Mouse (Mus musculus) kidney, embryonic 14.5 days (tissue): ENCODE results near the gene Cetn4. TPM values are rescaled to one million over a fixed set of nuclear protein-coding genes. Genes with fewer than 3 reads are reported as not detected.

Experiments
- ATAC-seq: fragments of 200-750 bp; cut with Nextera tagmentation; 2 replicates; pipeline ENCODE4 v1.8.0; 2017; ENCODE audit warnings: moderate number of reproducible peaks, mild to moderate bottlenecking, moderate TSS enrichment, moderate library complexity; ENCODE audit not compliant: low FRiP score, low TSS enrichment
- H3K27ac ChIP-seq: fragments of 300-500 bp; sonication (generic); 2 replicates; pipeline ENCODE4 v1.5.1; 2014; ENCODE audit warnings: low read depth, mild to moderate bottlenecking, low read length, moderate library complexity, mixed read lengths
- H3K27me3 ChIP-seq: fragments of 300-500 bp; sonication (generic); 2 replicates; pipeline ENCODE4 v1.6.1; 2014; ENCODE audit warnings: mild to moderate bottlenecking, low read length; ENCODE audit not compliant: control insufficient read depth, insufficient read depth
- H3K36me3 ChIP-seq: fragments of 300-500 bp; sonication (generic); 2 replicates; pipeline ENCODE4 v1.6.1; 2014; ENCODE audit warnings: low read length, mixed read lengths; ENCODE audit not compliant: control insufficient read depth, insufficient read depth
- H3K4me1 ChIP-seq: fragments of 300-500 bp; sonication (generic); 2 replicates; pipeline ENCODE4 v1.6.1; 2014; ENCODE audit warnings: low read length, mixed read lengths; ENCODE audit not compliant: control insufficient read depth, insufficient read depth
- H3K4me2 ChIP-seq: fragments of 300-500 bp; sonication (generic); replicated peaks from 2 replicates; pipeline ENCODE4 v1.6.1; 2014; ENCODE audit warnings: low read depth, mild to moderate bottlenecking, low read length
- H3K4me3 ChIP-seq: fragments of 300-500 bp; sonication (generic); 2 replicates; pipeline ENCODE4 v1.5.1; 2014; ENCODE audit warnings: mild to moderate bottlenecking, low read length
- H3K9ac ChIP-seq: fragments of 300-500 bp; sonication (generic); 2 replicates; pipeline ENCODE4 v1.6.1; 2014; ENCODE audit warnings: low read depth, mild to moderate bottlenecking, low read length, moderate library complexity
- H3K9me3 ChIP-seq: fragments of 300-500 bp; sonication (generic); 2 replicates; pipeline ENCODE4 v1.6.1; 2016; ENCODE audit warnings: low read length; ENCODE audit not compliant: control insufficient read depth
- WGBS: fragments of 180-500 bp; shearing (Covaris S2); extraction: QIAGEN DNeasy Blood & Tissue Kit; methylation state at CpG from one replicate; pipeline ENCODE4 v1.1.7; 2014; 5-methylcytosine and 5-hydroxymethylcytosine counted together
- polyA plus RNA-seq: library from polyadenylated mRNA; unstranded; fragments of >200 nt; fragmentation: Nextera tagmentation; extraction: Ambion mirVana; gene quantifications from 2 replicates; pipeline ENCODE4 v1.2.1, GENCODE M21; 2014

Cetn4 gene
- polyA plus RNA-seq, result 1.2 and 3.7 TPM in 2 replicates

GRCm38 (mm10) chr3:37312370-37312941 lies at the start of gene Cetn4, which contains the start of gene Bbs12:
TSS of gene Cetn4 (minus strand) at chr3:37312708.
TSS of gene Bbs12 (plus strand) at chr3:37312554.
- Histone ChIP-seq H3K27ac (peak within 1 kb of the TSS; percentile 68; the same call in 1 of the 2 replicates), H3K4me1 (no peaks in the 10 kb centered on the region), H3K9me3 (no peaks in the 10 kb centered on the region), H3K27me3 (no peaks in the 10 kb centered on the region), H3K4me2 (peak within 1 kb of the TSS; percentile 68), H3K4me3 (peak within 1 kb of the TSS; percentile 83), H3K9ac (peak within 1 kb of the TSS; percentile 89), H3K36me3 (no peaks in the 10 kb centered on the region)
- ATAC-seq, result peak; percentile 100
- 1% methylated on average over 54 of the region's 54 CpGs for WGBS

GRCm38 (mm10) chr3:37360729-37361128 lies 48.2 kb upstream of the Cetn4 start:
- no peaks in the 10 kb centered on the region for H3K9me3 ChIP-seq
- no peak overlapping the region for H3K4me2 ChIP-seq
- no peaks in the 10 kb centered on the region for H3K27me3 ChIP-seq
- H3K9ac ChIP-seq, result no peak overlapping the region
- H3K4me3 ChIP-seq, result no peak overlapping the region
- H3K4me1 ChIP-seq, result no peaks in the 10 kb centered on the region
- H3K36me3 ChIP-seq, result no peaks in the 10 kb centered on the region
- WGBS, result 82% methylated on average over 9 of the region's 9 CpGs
- no peak for ATAC-seq
- no peak overlapping the region for H3K27ac ChIP-seq

DNA sequence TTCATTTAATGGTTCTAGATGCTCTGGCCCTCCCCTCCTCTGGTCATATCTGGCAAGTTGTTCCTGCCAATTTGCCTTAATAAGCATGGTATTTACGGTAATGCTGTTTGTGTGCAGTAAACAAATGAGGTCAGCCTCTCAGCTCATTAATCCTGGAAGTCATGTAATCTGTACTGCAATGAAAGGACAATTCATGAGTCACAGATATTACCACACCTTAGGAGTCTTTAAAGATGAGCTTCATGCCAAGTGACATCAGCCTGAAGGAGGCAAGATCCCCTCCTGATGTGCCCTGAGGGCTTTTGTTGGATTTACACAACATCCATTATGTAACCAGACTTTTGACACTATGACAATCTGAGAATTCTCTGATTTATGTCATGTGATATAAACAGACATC lies 42.2 kb upstream of the Cetn4 start:
- Histone ChIP-seq H3K27ac (no peak overlapping the region), H3K9ac (no peak overlapping the region), H3K27me3 (no peaks in the 10 kb centered on the region; the same call in 1 of the 2 replicates), H3K36me3 (no peaks in the 10 kb centered on the region), H3K4me1 (no peaks in the 10 kb centered on the region), H3K4me2 (no peak overlapping the region), H3K4me3 (no peak overlapping the region), H3K9me3 (no peaks in the 10 kb centered on the region)
- ATAC-seq, result no peak
- WGBS, result 81% methylated on average over 1 of the region's 1 CpGs

DNA sequence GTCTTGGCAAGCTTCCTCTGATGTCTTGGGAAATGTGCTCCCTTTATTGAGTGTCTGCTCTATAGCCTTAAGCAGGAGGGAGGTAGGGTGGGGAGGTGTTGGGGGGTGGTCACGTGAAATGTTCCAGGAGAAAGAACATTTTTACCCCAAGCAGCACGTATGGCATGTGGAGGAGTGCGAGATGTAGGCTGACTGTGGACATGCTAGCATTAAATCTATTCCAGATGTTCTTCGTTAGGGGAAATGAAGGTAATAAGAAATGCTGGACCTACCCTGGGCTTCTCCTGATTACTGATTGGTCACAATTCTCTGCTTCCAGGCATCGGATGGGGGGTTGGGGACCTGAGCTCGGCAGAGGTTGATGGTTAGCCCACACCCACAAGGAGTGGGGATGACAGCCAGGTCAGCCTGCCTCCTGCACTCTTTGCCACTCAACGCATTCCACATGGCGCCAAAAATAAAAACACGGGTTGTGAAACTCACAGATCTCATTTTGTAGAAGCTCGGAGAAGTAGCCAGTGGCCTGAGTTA lies 41.5 kb upstream of the Cetn4 start:
- H3K9ac ChIP-seq, result no peak overlapping the region
- H3K36me3 ChIP-seq, result no peaks in the 10 kb centered on the region
- peaks cover 2% of the 10 kb centered on the region; the same call in 1 of the 2 replicates for H3K4me1 ChIP-seq
- H3K4me2 ChIP-seq, result no peak overlapping the region
- peak; percentile 64; the same call in 1 of the 2 replicates for ATAC-seq
- peaks cover 4% of the 10 kb centered on the region for H3K27me3 ChIP-seq
- 62% methylated on average over 10 of the region's 10 CpGs for WGBS
- peak overlapping the region; percentile 1; the same call in 1 of the 2 replicates for H3K27ac ChIP-seq
- no peaks in the 10 kb centered on the region for H3K9me3 ChIP-seq
- H3K4me3 ChIP-seq, result no peak overlapping the region

- no peak overlapping the region for H3K27ac ChIP-seq
- no peak for ATAC-seq
- 57% methylated on average over 7 of the region's 7 CpGs for WGBS
- H3K4me3 ChIP-seq, result no peak overlapping the region
- H3K9ac ChIP-seq, result no peak overlapping the region
- no peaks in the 10 kb centered on the region for H3K36me3 ChIP-seq
- peaks cover 12% of the 10 kb centered on the region; the same call in 1 of the 2 replicates for H3K4me1 ChIP-seq
- no peak overlapping the region for H3K4me2 ChIP-seq
- H3K27me3 ChIP-seq, result peaks cover 4% of the 10 kb centered on the region
- no peaks in the 10 kb centered on the region for H3K9me3 ChIP-seq
Measured at GRCm38 (mm10) chr3:37350386-37350785, 37.9 kb upstream of the Cetn4 start.

- Histone ChIP-seq H3K9ac (peak overlapping the region; percentile 72; the same call in 1 of the 2 replicates), H3K27ac (no peak overlapping the region), H3K27me3 (peaks cover 4% of the 10 kb centered on the region), H3K36me3 (no peaks in the 10 kb centered on the region), H3K4me3 (peak overlapping the region; percentile 71), H3K9me3 (no peaks in the 10 kb centered on the region), H3K4me1 (peaks cover 12% of the 10 kb centered on the region; the same call in 1 of the 2 replicates), H3K4me2 (peak overlapping the region; percentile 99)
- 12% methylated on average over 8 of the region's 8 CpGs for WGBS
- ATAC-seq, result no peak
Measured at GRCm38 (mm10) chr3:37349166-37349548, 36.6 kb upstream of the Cetn4 start.

- peak; percentile 75 for ATAC-seq
- no peaks in the 10 kb centered on the region for H3K36me3 ChIP-seq
- H3K4me1 ChIP-seq, result peaks cover 12% of the 10 kb centered on the region; the same call in 1 of the 2 replicates
- H3K27me3 ChIP-seq, result peaks cover 4% of the 10 kb centered on the region
- H3K27ac ChIP-seq, result no peak within 1 kb of the TSS
- H3K9me3 ChIP-seq, result no peaks in the 10 kb centered on the region
- peak within 1 kb of the TSS; percentile 72 for H3K9ac ChIP-seq
- H3K4me3 ChIP-seq, result peak within 1 kb of the TSS; percentile 71
- peak within 1 kb of the TSS; percentile 99 for H3K4me2 ChIP-seq
- WGBS, result under 1% methylated on average over 70 of the region's 75 CpGs
Measured at GRCm38 (mm10) chr3:37348221-37349165, 36.0 kb upstream of the Cetn4 start, which contains the start of gene Fgf2. TSS of gene Fgf2 (plus strand) at chr3:37348346.

- H3K9ac ChIP-seq, result no peak overlapping the region
- H3K36me3 ChIP-seq, result no peaks in the 10 kb centered on the region
- H3K4me1 ChIP-seq, result peaks cover 12% of the 10 kb centered on the region; the same call in 1 of the 2 replicates
- peak overlapping the region; percentile 99 for H3K4me2 ChIP-seq
- no peak overlapping the region for H3K27ac ChIP-seq
- no peaks in the 10 kb centered on the region for H3K9me3 ChIP-seq
- 31% methylated on average over 9 of the region's 9 CpGs for WGBS
- no peak for ATAC-seq
- peaks cover 4% of the 10 kb centered on the region for H3K27me3 ChIP-seq
- peak overlapping the region; percentile 71; the same call in 1 of the 2 replicates for H3K4me3 ChIP-seq
Measured at GRCm38 (mm10) chr3:37347671-37348070, 35.2 kb upstream of the Cetn4 start.
